Mouse (Mus musculus) cortical plate, adult 2 months (tissue): ENCODE results near the gene Incenp.

Source experiments
- CTCF ChIP-seq: fragments of 200-500 bp; IDR thresholded peaks from 2 replicates; pipeline ENCODE4 v1.5.1; 2011; ENCODE audit warnings: mild to moderate bottlenecking, control low read depth, low read length; ENCODE audit not compliant: insufficient read depth; ENCODE audit errors: extremely low read depth
- POLR2A ChIP-seq: fragments of 200-500 bp; IDR thresholded peaks from 2 replicates; pipeline ENCODE4 v1.6.1; 2011; ENCODE audit warnings: mild to moderate bottlenecking, low read length, control low read depth; ENCODE audit not compliant: insufficient read depth; ENCODE audit errors: extremely low read depth

DNA sequence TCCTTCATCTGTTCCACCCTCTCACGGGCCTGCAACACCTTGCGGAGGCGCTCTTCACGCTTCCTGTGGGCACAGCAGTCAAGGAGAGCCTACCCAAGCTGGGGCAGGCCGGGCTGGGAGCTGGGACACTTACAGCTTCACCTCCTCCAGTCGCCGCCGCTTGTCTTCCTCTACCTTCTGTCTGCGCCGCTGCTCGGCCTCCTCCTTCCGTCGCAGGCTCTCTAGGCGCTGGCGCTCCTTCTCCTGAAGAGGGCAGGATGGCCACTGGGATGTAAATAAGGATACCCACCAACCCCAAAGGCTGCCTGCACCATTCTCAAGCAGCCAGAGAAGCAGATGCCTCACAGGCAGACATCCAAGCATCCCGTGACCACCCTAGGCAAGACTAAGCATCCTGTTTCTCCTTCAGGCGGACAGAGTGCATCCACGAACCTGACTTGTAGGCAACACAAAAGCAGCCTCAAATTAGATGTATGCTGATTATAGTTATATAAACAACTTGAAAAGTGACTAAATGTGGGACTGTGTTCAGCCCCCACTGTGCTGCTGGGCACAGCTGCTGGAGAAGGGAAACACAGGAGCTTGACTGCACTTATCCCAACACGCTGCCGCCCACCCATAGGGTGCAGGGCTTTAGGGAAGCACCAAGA is 21.0 kb downstream of the Incenp start:
- TF ChIP-seq CTCF (no peak), POLR2A (no peak)
